Mouse (Mus musculus) limb, embryonic 15.5 days (tissue): ENCODE results near the gene Dcdc2b. TPM values are rescaled to one million over a fixed set of nuclear protein-coding genes. Genes with fewer than 3 reads are reported as not detected.

ENCODE experiments used
- ATAC-seq: fragments of 200-750 bp; cut with Nextera tagmentation; 2 replicates; pipeline ENCODE4 v1.8.0; 2017; ENCODE audit warnings: low read depth, moderate TSS enrichment; ENCODE audit not compliant: insufficient number of reproducible peaks, low FRiP score, low TSS enrichment
- H3K27ac ChIP-seq: fragments of 300-500 bp; sonication (generic); 2 replicates; pipeline ENCODE4 v1.5.1; 2015; ENCODE audit warnings: moderate library complexity, mild to moderate bottlenecking, inconsistent platforms
- H3K27me3 ChIP-seq: fragments of 300-500 bp; sonication (generic); 2 replicates; pipeline ENCODE4 v1.6.1; 2015; ENCODE audit warnings: inconsistent platforms
- H3K36me3 ChIP-seq: fragments of 300-500 bp; sonication (generic); 2 replicates; pipeline ENCODE4 v1.6.1; 2015; ENCODE audit warnings: inconsistent platforms
- H3K4me1 ChIP-seq: fragments of 300-500 bp; sonication (generic); 2 replicates; pipeline ENCODE4 v1.6.1; 2015; ENCODE audit warnings: inconsistent platforms
- H3K4me2 ChIP-seq: fragments of 300-500 bp; sonication (generic); 2 replicates; pipeline ENCODE4 v1.6.1; 2015; ENCODE audit warnings: mild to moderate bottlenecking, inconsistent platforms
- H3K4me3 ChIP-seq: fragments of 300-500 bp; sonication (generic); 2 replicates; pipeline ENCODE4 v1.5.1; 2015; ENCODE audit warnings: mild to moderate bottlenecking, inconsistent platforms
- H3K9ac ChIP-seq: fragments of 300-500 bp; sonication (generic); 2 replicates; pipeline ENCODE4 v1.6.1; 2015; ENCODE audit warnings: inconsistent platforms
- H3K9me3 ChIP-seq: fragments of 300-500 bp; sonication (generic); 2 replicates; pipeline ENCODE4 v1.6.1; 2016; ENCODE audit warnings: inconsistent platforms
- WGBS: fragments of 180-500 bp; shearing (Covaris S2); methylation state at CpG from one replicate; pipeline ENCODE4 v1.1.7; 2015; 5-methylcytosine and 5-hydroxymethylcytosine counted together
- polyA plus RNA-seq: library from polyadenylated mRNA; unstranded; fragments of >200 nt; fragmentation: Nextera tagmentation; extraction: Ambion mirVana; gene quantifications from 2 replicates; pipeline ENCODE4 v1.2.1, GENCODE M21; 2015

Dcdc2b gene
- polyA plus RNA-seq, 1 experiment from 2014 or later, result 2.4 TPM

DNA sequence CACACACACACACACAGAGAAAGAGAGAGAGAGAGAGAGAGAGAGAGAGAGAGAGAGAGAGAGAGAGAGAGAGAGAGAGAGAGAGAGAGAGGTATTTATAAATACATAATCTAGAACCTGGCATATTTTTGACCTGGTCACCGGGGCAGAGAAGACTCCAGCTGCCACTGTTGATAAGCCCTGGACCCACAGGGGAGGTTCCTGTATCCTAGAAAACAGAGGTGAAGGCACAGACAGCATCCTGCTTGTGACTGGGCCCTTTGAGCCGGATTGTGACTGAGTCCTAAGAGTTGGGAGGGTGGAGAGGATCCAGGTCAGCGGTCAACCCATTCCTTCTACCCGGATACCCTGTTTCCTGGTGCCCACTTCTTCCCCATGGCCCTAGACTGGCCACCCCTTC, 25.2 kb downstream of the Dcdc2b start:
- Histone ChIP-seq H3K4me3 (no peak overlapping the region), H3K4me2 (no peak overlapping the region), H3K9me3 (no peaks in the 10 kb centered on the region), H3K27ac (no peak overlapping the region), H3K36me3 (peaks cover 31% of the 10 kb centered on the region), H3K27me3 (no peaks in the 10 kb centered on the region), H3K9ac (no peak overlapping the region), H3K4me1 (peaks cover 8% of the 10 kb centered on the region; the same call in 1 of the 2 replicates)
- 65% methylated on average over 4 of the region's 4 CpGs for WGBS
- ATAC-seq, result no peak

GRCm38 (mm10) chr4:129586943-129587342, 27.1 kb downstream of the Dcdc2b start:
- WGBS, result 36% methylated on average over 1 of the region's 1 CpGs
- ATAC-seq, result no peak
- no peaks in the 10 kb centered on the region for H3K27me3 ChIP-seq

DNA sequence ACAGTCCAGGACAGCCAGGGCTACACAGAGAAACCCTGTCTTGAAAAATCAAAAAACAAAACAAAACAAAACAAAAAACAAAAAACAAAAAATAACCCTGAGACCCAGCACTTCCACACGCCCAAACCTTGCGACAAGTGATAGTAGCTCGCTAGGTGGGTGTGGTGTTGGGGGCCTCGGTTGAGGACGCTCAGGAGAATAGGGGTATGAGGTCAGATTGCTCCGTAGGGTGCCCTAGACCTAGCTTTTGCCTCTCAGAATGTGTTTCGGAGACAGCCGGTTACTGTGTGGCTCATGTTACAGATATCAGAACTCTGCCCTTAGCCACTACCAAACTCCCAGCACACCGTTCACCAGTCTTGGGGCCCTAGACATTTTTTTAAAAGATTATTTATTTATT, 28.3 kb downstream of the Dcdc2b start:
- Histone ChIP-seq H3K4me2 (peak overlapping the region; percentile 75), H3K9ac (no peak overlapping the region), H3K4me1 (peaks cover 8% of the 10 kb centered on the region; the same call in 1 of the 2 replicates), H3K9me3 (no peaks in the 10 kb centered on the region), H3K36me3 (peaks cover 2% of the 10 kb centered on the region), H3K4me3 (0 out of 2 replicates have a peak overlapping the region, but pooled peaks have one; percentile 49), H3K27ac (no peak overlapping the region), H3K27me3 (no peaks in the 10 kb centered on the region)
- no peak for ATAC-seq
- WGBS, result 72% methylated on average over 9 of the region's 9 CpGs

More at GRCm38 (mm10) chr4:129586943-129587342, 27.1 kb downstream of the Dcdc2b start:
- no peak overlapping the region for H3K4me3 ChIP-seq
- peak overlapping the region; percentile 8; the same call in 1 of the 2 replicates for H3K27ac ChIP-seq
- no peak overlapping the region for H3K9ac ChIP-seq
- no peak overlapping the region for H3K4me2 ChIP-seq
- peaks cover 14% of the 10 kb centered on the region for H3K36me3 ChIP-seq
- no peaks in the 10 kb centered on the region for H3K9me3 ChIP-seq
- peaks cover 8% of the 10 kb centered on the region; the same call in 1 of the 2 replicates for H3K4me1 ChIP-seq

DNA sequence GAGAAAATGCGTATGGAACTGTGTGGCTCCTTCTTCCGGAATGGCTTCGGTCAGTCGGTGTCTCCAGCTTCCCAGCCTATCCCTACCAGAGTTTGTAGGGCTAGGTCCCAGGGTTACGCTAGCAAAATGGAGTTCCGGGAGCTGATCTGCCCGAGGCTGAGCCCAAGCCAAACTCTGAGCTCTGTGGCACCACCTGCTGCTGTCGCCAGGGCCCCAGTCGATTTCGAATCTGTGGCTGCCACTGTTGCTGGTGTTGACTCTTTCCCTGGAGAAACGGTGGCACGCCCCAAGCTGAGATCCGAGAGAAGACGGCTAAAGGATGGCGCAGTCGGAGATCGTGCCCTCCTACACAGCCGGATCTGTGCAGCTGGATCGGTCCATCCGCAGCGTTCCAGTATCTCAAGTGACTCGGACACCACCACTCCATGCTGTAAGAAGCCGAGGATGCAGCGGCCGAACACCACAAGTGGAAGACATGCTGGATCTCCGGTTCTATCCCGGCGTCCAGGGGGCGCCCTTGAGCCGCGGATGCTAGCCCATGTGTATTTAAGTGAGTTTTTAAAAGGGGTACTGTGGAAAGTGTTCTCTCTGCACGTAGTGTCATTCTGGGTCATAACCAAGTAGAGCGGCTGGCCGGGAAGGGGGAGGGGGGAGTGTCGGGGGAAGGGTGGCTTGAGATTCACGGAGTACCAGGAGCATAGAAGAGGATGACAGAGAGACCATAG, 29.0 kb downstream of the Dcdc2b start:
- peak overlapping the region; percentile 57 for H3K27ac ChIP-seq
- peak; percentile 63; the same call in 1 of the 2 replicates for ATAC-seq
- 1% methylated on average over 36 of the region's 36 CpGs for WGBS

GRCm38 (mm10) chr4:129584370-129584769, 29.7 kb downstream of the Dcdc2b start:
- Histone ChIP-seq H3K9me3 (no peaks in the 10 kb centered on the region), H3K36me3 (no peaks in the 10 kb centered on the region), H3K27me3 (no peaks in the 10 kb centered on the region), H3K4me2 (peak overlapping the region; percentile 75), H3K9ac (no peak overlapping the region), H3K4me3 (peak overlapping the region; percentile 49), H3K27ac (no peak overlapping the region; the same call in 1 of the 2 replicates), H3K4me1 (peaks cover 8% of the 10 kb centered on the region; the same call in 1 of the 2 replicates)
- no peak for ATAC-seq
- 64% methylated on average over 1 of the region's 1 CpGs for WGBS

More for the DNA sequence above, 29.0 kb downstream of the Dcdc2b start:
- Histone ChIP-seq H3K9ac (peak overlapping the region; percentile 26; the same call in 1 of the 2 replicates), H3K4me1 (peaks cover 8% of the 10 kb centered on the region; the same call in 1 of the 2 replicates), H3K9me3 (no peaks in the 10 kb centered on the region), H3K27me3 (no peaks in the 10 kb centered on the region), H3K4me2 (peak overlapping the region; percentile 75), H3K4me3 (peak overlapping the region; percentile 49), H3K36me3 (no peaks in the 10 kb centered on the region)

GRCm38 (mm10) chr4:129582251-129582650, 31.8 kb downstream of the Dcdc2b start:
- Histone ChIP-seq H3K27me3 (no peaks in the 10 kb centered on the region), H3K27ac (no peak overlapping the region), H3K36me3 (no peaks in the 10 kb centered on the region), H3K9me3 (no peaks in the 10 kb centered on the region), H3K4me1 (peaks cover 8% of the 10 kb centered on the region; the same call in 1 of the 2 replicates), H3K4me3 (no peak overlapping the region), H3K9ac (no peak overlapping the region), H3K4me2 (no peak overlapping the region)
- WGBS, result 83% methylated on average over 1 of the region's 1 CpGs
- ATAC-seq, result no peak

GRCm38 (mm10) chr4:129580347-129580746, 33.7 kb downstream of the Dcdc2b start:
- WGBS, result 56% methylated on average over 7 of the region's 7 CpGs
- ATAC-seq, result no peak

DNA sequence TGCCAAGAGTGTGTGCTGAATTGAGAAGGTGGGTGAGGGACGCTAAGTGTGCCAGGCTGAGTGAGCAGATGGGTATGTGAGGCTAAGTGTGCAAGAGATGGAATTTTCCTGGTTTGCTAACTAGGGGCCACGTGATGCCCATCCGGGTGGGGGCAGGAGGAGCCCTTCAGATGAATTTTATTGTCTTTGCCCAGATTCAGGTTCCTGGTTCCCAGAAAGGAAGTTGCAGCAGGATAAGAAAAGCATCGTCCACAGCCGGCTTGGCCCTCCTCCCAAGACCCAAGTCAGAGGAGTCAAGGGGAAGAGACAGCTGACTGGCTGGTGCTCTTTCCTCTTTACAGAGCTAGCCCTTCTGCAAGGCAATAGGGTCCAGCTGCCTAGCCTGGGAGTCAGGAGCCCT, 35.6 kb downstream of the Dcdc2b start, which contains the start of gene Fam167b:
TSS of gene Fam167b (minus strand) at position 84 of the 400 bp plus-strand sequence.
- Histone ChIP-seq H3K4me1 (peaks cover 10% of the 10 kb centered on the region), H3K9me3 (no peaks in the 10 kb centered on the region), H3K27ac (peak within 1 kb of the TSS; percentile 11; the same call in 1 of the 2 replicates), H3K4me2 (no peak within 1 kb of the TSS), H3K4me3 (no peak within 1 kb of the TSS), H3K27me3 (no peaks in the 10 kb centered on the region), H3K36me3 (no peaks in the 10 kb centered on the region), H3K9ac (no peak within 1 kb of the TSS)
- 78% methylated on average over 5 of the region's 5 CpGs for WGBS
- ATAC-seq, result no peak

More at GRCm38 (mm10) chr4:129580347-129580746, 33.7 kb downstream of the Dcdc2b start:
- Histone ChIP-seq H3K9ac (no peak overlapping the region), H3K36me3 (no peaks in the 10 kb centered on the region), H3K4me3 (no peak overlapping the region), H3K27me3 (no peaks in the 10 kb centered on the region), H3K9me3 (no peaks in the 10 kb centered on the region), H3K4me2 (no peak overlapping the region), H3K4me1 (peaks cover 11% of the 10 kb centered on the region), H3K27ac (no peak overlapping the region)

- ATAC-seq, result no peak
- Histone ChIP-seq H3K27me3 (no peaks in the 10 kb centered on the region), H3K27ac (no peak overlapping the region; the same call in 1 of the 2 replicates), H3K4me1 (peaks cover 10% of the 10 kb centered on the region), H3K36me3 (no peaks in the 10 kb centered on the region), H3K4me3 (no peak overlapping the region), H3K9me3 (no peaks in the 10 kb centered on the region), H3K4me2 (no peak overlapping the region), H3K9ac (no peak overlapping the region)
- WGBS, result 75% methylated on average over 7 of the region's 7 CpGs
These were observed 36.4 kb downstream of the Dcdc2b start for GRCm38 (mm10) chr4:129577688-129578087.

DNA sequence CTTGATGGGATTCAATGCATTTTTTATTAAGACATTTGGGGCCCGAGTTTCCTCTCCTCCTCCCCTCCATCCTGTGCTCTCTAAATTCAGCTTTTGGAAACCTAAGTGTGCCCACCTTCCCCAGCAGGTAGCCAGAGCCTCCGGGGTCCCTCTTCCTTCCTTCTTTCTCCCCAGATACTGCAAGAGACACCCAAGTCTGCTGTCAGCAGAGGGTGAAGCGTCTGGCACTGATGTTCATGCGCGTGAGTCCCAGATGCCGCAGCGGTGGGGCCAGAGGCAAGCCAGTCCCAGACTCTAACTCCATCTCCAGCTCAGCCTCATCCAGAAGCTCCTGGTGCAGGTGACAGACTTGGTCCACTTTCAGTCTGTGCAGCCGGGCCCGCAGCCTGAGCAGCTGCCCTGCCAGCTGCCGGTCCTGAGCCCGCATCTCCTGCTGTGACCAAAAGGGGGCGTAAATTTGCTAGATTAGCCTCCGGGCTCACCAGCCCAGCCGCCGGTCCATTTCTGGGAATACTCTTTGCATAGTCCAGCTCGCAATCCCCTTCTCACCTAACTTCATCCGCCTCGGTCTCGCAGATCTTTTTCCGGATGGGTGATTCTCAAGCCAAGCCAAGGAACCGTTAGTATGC, 37.1 kb downstream of the Dcdc2b start:
- peaks cover 10% of the 10 kb centered on the region for H3K4me1 ChIP-seq
- H3K36me3 ChIP-seq, result no peaks in the 10 kb centered on the region
- H3K27ac ChIP-seq, result no peak overlapping the region
- H3K9me3 ChIP-seq, result no peaks in the 10 kb centered on the region
- H3K4me2 ChIP-seq, result no peak overlapping the region
- no peak overlapping the region for H3K4me3 ChIP-seq
- 32% methylated on average over 21 of the region's 21 CpGs for WGBS
- H3K27me3 ChIP-seq, result no peaks in the 10 kb centered on the region
- H3K9ac ChIP-seq, result no peak overlapping the region
- ATAC-seq, result no peak

DNA sequence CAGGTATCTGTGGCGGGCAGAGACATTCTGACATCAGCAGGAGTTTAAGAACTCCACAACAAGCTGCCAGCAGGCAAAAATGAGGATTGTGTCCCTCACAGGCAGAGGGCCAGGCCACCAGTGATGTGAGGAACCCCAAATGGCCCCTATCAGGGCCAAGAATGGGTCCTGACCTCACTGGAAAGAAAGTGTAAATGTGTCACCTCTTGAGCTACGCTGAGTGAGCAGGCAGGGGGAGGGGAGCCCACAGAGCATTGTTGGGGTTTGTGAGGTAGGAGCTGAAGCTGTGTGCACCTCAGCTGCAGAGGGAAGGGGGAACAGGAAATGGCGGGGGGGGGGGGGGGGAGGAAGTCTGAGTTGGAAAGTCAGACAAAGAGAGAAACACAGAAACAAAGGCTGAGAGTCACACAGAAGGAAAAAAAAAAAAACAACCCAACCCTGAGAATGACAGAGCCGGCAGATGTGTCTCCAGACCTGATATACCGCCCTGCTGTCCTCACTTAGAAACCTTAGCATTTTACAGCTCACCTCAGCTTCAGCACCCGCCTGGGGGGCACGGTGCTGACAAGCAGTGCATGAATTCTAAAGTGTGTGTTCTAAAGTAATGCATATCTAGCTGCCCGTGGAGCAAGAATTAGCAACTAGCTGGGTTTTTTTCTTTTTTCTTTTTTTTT, 38.7 kb downstream of the Dcdc2b start:
- no peaks in the 10 kb centered on the region for H3K36me3 ChIP-seq
- no peak overlapping the region for H3K4me2 ChIP-seq
- no peaks in the 10 kb centered on the region for H3K27me3 ChIP-seq
- H3K9me3 ChIP-seq, result no peaks in the 10 kb centered on the region
- H3K27ac ChIP-seq, result no peak overlapping the region; the same call in 1 of the 2 replicates
- peaks cover 10% of the 10 kb centered on the region for H3K4me1 ChIP-seq
- H3K4me3 ChIP-seq, result no peak overlapping the region
- no peak for ATAC-seq
- WGBS, result 31% methylated on average over 7 of the region's 8 CpGs
- H3K9ac ChIP-seq, result no peak overlapping the region
